Mouse (Mus musculus) hindbrain, postnatal 0 days (tissue): ENCODE data around the gene Vstm4. TPM values are rescaled to one million over a fixed set of nuclear protein-coding genes. Genes with fewer than 3 reads are reported as not detected.

ENCODE experiments used
- ATAC-seq: fragments of 200-750 bp; cut with Nextera tagmentation; 2 replicates; pipeline ENCODE4 v1.8.0; 2017; ENCODE audit warnings: mild to moderate bottlenecking, moderate TSS enrichment, moderate library complexity
- DNase-seq: peaks from one replicate; pipeline ENCODE4 v3.0.0-alpha.2; 2015; ENCODE audit warnings: low spot score
- H3K27ac ChIP-seq: fragments of 300-500 bp; sonication (generic); 2 replicates; pipeline ENCODE4 v1.5.1; 2014; ENCODE audit warnings: mild to moderate bottlenecking
- H3K27me3 ChIP-seq: fragments of 300-500 bp; sonication (generic); 2 replicates; pipeline ENCODE4 v1.6.1; 2014; ENCODE audit warnings: low read length, mixed read lengths; ENCODE audit not compliant: insufficient read depth
- H3K36me3 ChIP-seq: fragments of 300-500 bp; sonication (generic); 2 replicates; pipeline ENCODE4 v1.6.1; 2014; ENCODE audit warnings: low read length, mixed read lengths; ENCODE audit not compliant: insufficient read depth
- H3K4me1 ChIP-seq: fragments of 300-500 bp; sonication (generic); 2 replicates; pipeline ENCODE4 v1.6.1; 2014; ENCODE audit warnings: antibody characterized with exemption, low read length, mixed read lengths; ENCODE audit not compliant: insufficient read depth
- H3K4me2 ChIP-seq: fragments of 300-500 bp; sonication (generic); 2 replicates; pipeline ENCODE4 v1.6.1; 2014; ENCODE audit warnings: low read depth, mild to moderate bottlenecking, low read length, moderate library complexity, mixed read lengths
- H3K4me3 ChIP-seq: fragments of 300-500 bp; sonication (generic); 2 replicates; pipeline ENCODE4 v1.5.1; 2014; ENCODE audit warnings: low read length
- H3K9ac ChIP-seq: fragments of 300-500 bp; sonication (generic); replicated peaks from 2 replicates; pipeline ENCODE4 v1.6.1; 2014; ENCODE audit warnings: mild to moderate bottlenecking, low read length, moderate library complexity, mixed read lengths
- H3K9me3 ChIP-seq: fragments of 300-500 bp; sonication (generic); 2 replicates; pipeline ENCODE4 v1.6.1; 2016; ENCODE audit warnings: low read length, mixed read lengths
- CTCF ChIP-seq: IDR thresholded peaks from 2 replicates; pipeline ENCODE4 v1.5.1; 2016; ENCODE audit warnings: antibody characterized with exemption, control low read depth, low read depth
- WGBS: fragments of 180-500 bp; shearing (Covaris S2); extraction: QIAGEN DNeasy Blood & Tissue Kit; methylation state at CpG from one replicate; pipeline ENCODE4 v1.1.7; 2014; 5-methylcytosine and 5-hydroxymethylcytosine counted together
- polyA plus RNA-seq: library from polyadenylated mRNA; unstranded; fragments of >200 nt; fragmentation: Nextera tagmentation; extraction: Ambion mirVana; gene quantifications from 2 replicates; pipeline ENCODE4 v1.2.1, GENCODE M21; 2015
- total RNA-seq: library from RNA; depleted of rRNA; stranded (reverse); fragments of >200 nt; gene quantifications from 2 replicates; pipeline ENCODE4 v1.2.3, GENCODE M21; 2014

Gene Vstm4
- total and polyA plus RNA-seq, 2 experiments from 2014 or later = 9.8 to 14.9 TPM

DNA sequence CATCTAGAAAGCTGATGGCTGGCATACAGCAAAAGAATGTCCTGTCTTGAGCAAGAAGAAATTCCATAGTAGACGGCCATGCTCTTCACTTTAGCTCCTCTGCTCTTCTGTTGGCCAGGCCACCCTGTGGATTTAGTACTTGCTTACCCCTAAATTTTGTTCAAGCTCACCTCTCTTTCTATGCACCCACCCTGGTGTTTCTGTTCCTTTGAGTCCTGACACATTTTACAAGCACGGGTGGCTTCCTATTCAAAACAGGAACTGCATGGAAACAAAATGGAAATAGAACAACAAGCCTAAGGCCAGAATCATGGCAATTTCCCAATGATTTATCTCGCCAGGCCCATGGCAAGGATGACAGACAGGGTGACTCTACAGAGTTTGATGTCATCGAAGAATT, 33.7 kb upstream of the Vstm4 start:
- Histone ChIP-seq H3K9ac (no peak overlapping the region), H3K36me3 (no peaks in the 10 kb centered on the region), H3K9me3 (no peaks in the 10 kb centered on the region), H3K4me1 (0 out of 2 replicates have a peak, but pooled peaks cover 3% of the 10 kb centered on the region), H3K27me3 (no peaks in the 10 kb centered on the region), H3K27ac (no peak overlapping the region), H3K4me2 (no peak overlapping the region), H3K4me3 (no peak overlapping the region)
- TF ChIP-seq CTCF = no peak
- ATAC-seq = no peak
- no peak for DNase-seq
- WGBS = 85% methylated on average over 4 of the region's 4 CpGs

DNA sequence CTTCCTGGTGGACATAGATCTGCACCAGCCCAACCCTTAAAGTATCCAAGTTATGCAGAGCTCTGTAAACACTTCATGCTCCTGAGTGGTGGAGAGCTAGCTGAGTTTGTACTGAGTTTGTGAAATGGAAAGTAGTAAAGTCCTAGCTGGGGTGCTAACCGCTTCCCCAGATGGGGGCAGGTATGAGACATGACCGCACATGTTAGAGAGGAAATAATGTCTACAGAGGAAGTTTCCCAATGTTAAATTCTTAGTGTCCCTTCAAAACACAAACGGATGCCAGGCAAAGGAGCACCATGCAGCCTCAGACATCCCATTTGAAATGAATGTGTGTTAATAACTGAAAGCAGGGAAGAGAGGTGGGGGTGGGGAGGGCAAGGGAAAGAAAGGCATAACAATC, 32.7 kb upstream of the Vstm4 start:
- H3K4me1 ChIP-seq = 0 out of 2 replicates have a peak, but pooled peaks cover 3% of the 10 kb centered on the region
- no peak for TF ChIP-seq CTCF
- no peak overlapping the region for H3K27ac ChIP-seq
- DNase-seq (no peak), ATAC-seq (no peak)
- H3K36me3 ChIP-seq = no peaks in the 10 kb centered on the region
- no peak overlapping the region for H3K4me2 ChIP-seq
- H3K27me3 ChIP-seq = no peaks in the 10 kb centered on the region
- WGBS = 74% methylated on average over 3 of the region's 3 CpGs
- H3K9me3 ChIP-seq = no peaks in the 10 kb centered on the region
- H3K9ac ChIP-seq = no peak overlapping the region
- no peak overlapping the region for H3K4me3 ChIP-seq

- WGBS = 54% methylated on average over 14 of the region's 14 CpGs
- TF ChIP-seq CTCF = no peak
- no peak overlapping the region for H3K27ac ChIP-seq
- no peaks in the 10 kb centered on the region for H3K27me3 ChIP-seq
- H3K36me3 ChIP-seq = no peaks in the 10 kb centered on the region
- no peak overlapping the region for H3K4me2 ChIP-seq
- ATAC-seq (no peak), DNase-seq (no peak)
- no peak overlapping the region for H3K4me3 ChIP-seq
- H3K9ac ChIP-seq = no peak overlapping the region
- H3K9me3 ChIP-seq = no peaks in the 10 kb centered on the region
- 0 out of 2 replicates have a peak, but pooled peaks cover 3% of the 10 kb centered on the region for H3K4me1 ChIP-seq
These were observed 32.0 kb upstream of the Vstm4 start for GRCm38 (mm10) chr14:32824267-32825150.

DNA sequence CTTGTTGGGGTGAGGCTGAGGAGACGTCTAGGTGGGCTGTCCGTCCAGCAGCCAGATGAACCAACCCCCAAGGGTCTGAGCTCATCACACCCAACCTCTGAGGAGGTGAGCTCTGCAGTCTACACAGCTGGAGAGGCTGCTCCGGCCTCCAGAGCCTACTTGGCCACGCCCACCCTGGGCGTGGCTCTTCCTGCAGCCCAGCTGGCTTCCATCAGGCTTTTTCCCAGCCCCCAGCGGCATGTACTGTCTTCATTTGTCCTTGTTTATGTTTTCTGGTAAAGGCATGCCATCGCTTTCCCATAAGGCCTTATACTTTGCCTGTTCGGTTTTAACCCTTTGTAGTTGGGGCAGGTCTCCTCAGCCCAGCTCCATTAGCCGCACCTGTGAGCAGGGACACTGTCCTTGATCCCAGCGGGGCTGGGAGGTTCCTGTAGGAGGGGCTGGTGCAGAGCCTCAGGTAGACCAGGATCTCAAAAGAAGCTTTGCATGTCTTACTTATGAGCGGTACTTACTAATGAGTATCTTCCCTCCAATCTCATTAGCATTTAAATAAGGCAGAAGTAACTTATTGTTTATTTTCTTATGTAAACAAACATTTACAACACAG, 31.0 kb upstream of the Vstm4 start:
- DNase-seq (peak; percentile 36), ATAC-seq (no peak)
- WGBS = 12% methylated on average over 11 of the region's 11 CpGs
- Histone ChIP-seq H3K9me3 (no peaks in the 10 kb centered on the region), H3K4me2 (0 out of 2 replicates have a peak overlapping the region, but pooled peaks have one; percentile 11), H3K27me3 (no peaks in the 10 kb centered on the region), H3K4me3 (no peak overlapping the region), H3K36me3 (no peaks in the 10 kb centered on the region), H3K4me1 (0 out of 2 replicates have a peak, but pooled peaks cover 3% of the 10 kb centered on the region), H3K27ac (no peak overlapping the region), H3K9ac (no peak overlapping the region)
- TF ChIP-seq CTCF = no peak

GRCm38 (mm10) chr14:32827165-32827564, 29.4 kb upstream of the Vstm4 start:
- Histone ChIP-seq H3K4me1 (0 out of 2 replicates have a peak, but pooled peaks cover 3% of the 10 kb centered on the region), H3K4me2 (no peak overlapping the region), H3K27ac (no peak overlapping the region), H3K36me3 (no peaks in the 10 kb centered on the region), H3K4me3 (no peak overlapping the region), H3K27me3 (no peaks in the 10 kb centered on the region), H3K9ac (no peak overlapping the region), H3K9me3 (no peaks in the 10 kb centered on the region)
- no peak for ATAC-seq
- no peak for TF ChIP-seq CTCF
- DNase-seq = no peak
- 66% methylated on average over 4 of the region's 4 CpGs for WGBS

GRCm38 (mm10) chr14:32827994-32828650, 28.4 kb upstream of the Vstm4 start:
- H3K4me1 ChIP-seq = 0 out of 2 replicates have a peak, but pooled peaks cover 3% of the 10 kb centered on the region
- H3K4me3 ChIP-seq = no peak overlapping the region
- DNase-seq = no peak
- no peak overlapping the region for H3K27ac ChIP-seq
- WGBS = 39% methylated on average over 6 of the region's 6 CpGs
- H3K9ac ChIP-seq = no peak overlapping the region
- H3K27me3 ChIP-seq = no peaks in the 10 kb centered on the region
- H3K9me3 ChIP-seq = no peaks in the 10 kb centered on the region
- no peak overlapping the region for H3K4me2 ChIP-seq
- no peaks in the 10 kb centered on the region for H3K36me3 ChIP-seq
- TF ChIP-seq CTCF = no peak; the same call in 1 of the 2 replicates
- peak; percentile 38; the same call in 1 of the 2 replicates for ATAC-seq
